Mouse (Mus musculus): ENCODE measurements around the gene Birc2. TPM values are rescaled to one million over a fixed set of nuclear protein-coding genes. Genes with fewer than 3 reads are reported as not detected.

The Birc2 gene
- polyA plus RNA-seq, 1 experiment, result 37.3 TPM

GRCm38 (mm10) chr9:7769491-7769890 is 67.4 kb downstream of the Birc2 start:
- TF ChIP-seq POLR2A (IDR thresholded peaks at IDR 0.05; ENCODE audit: borderline replicate concordance, extremely low read depth, insufficient read depth, insufficient read length, poor library complexity, severe bottlenecking) (no peak), CTCF (IDR thresholded peaks at IDR 0.05; ENCODE audit: borderline replicate concordance, extremely low read depth, insufficient read depth, insufficient read length) (no peak)
- no peak for DNase-seq (ENCODE audit: low read depth)

DNA sequence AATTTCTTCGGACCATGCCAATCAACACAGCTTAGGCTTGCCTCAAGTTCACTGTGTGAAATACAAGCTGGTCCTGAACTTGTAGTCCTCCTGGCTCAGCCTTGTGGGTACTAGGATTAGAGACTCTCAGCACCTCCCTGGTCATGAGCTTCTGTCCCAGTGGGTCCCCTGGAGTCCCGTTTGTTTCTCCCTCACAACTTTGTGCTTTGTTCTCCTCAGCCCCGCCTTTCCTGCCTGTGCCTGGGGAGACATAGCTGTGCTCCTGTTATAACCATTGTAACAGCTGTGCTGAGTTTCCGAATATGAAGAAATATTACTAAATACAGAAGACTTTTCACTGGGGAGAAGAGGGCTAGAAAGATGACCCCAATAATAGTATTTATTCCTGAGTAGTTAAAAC is 67.8 kb downstream of the Birc2 start:
- no peak for DNase-seq (ENCODE audit: low read depth)
- TF ChIP-seq CTCF (IDR thresholded peaks at IDR 0.05; ENCODE audit: borderline replicate concordance, extremely low read depth, insufficient read depth, insufficient read length), result no peak
- TF ChIP-seq POLR2A (IDR thresholded peaks at IDR 0.05; ENCODE audit: borderline replicate concordance, extremely low read depth, insufficient read depth, insufficient read length, poor library complexity, severe bottlenecking), result no peak

Other genes with a start within 250 kb of the Birc2 start
- gene Mmp20, start 208.8 kb downstream of the Birc2 start, polyA plus RNA-seq (2012; rRNA removed), result not detected in 2 replicates
- gene Mmp7, start 145.0 kb downstream of the Birc2 start, polyA plus RNA-seq (2012; rRNA removed), result not detected in 2 replicates
- gene Tmem123, start 73.0 kb downstream of the Birc2 start, polyA plus RNA-seq (2012; rRNA removed), result 26.6 and 32.5 TPM in 2 replicates
- 1.5 and 3.3 TPM in 2 replicates for gene Birc3, start 36.1 kb upstream of the Birc2 start, polyA plus RNA-seq (2012; rRNA removed)
- 13.5 and 22.2 TPM in 2 replicates for gene Yap1, start 167.5 kb upstream of the Birc2 start, polyA plus RNA-seq (2012; rRNA removed)
- gene Cfap300, start 205.8 kb upstream of the Birc2 start, polyA plus RNA-seq (2012; rRNA removed), result 12.5 and 12.9 TPM in 2 replicates

All from brain, embryonic 14.5 days (tissue).